Mouse (Mus musculus) mesoderm, embryonic 11.5 days (tissue): ENCODE measurements around the gene Tle2.
A peak's percentile ranks its signal among the peaks of the same experiment; 100 is the strongest.

ENCODE experiments used
- DNase-seq: peaks from one replicate; pipeline ENCODE4 v3.0.0-alpha.2; 2012; ENCODE audit warnings: low read depth, low spot score

The Tle2 gene

GRCm38 (mm10) chr10:81575208-81575631 is 859 bp downstream of the Tle2 start:
- DNase-seq = no peak

GRCm38 (mm10) chr10:81575695-81576094 is 1.3 kb downstream of the Tle2 start:
- DNase-seq = no peak

- DNase-seq = no peak
Observed at GRCm38 (mm10) chr10:81579967-81580366, 5.6 kb downstream of the Tle2 start.

- DNase-seq = no peak
Observed at GRCm38 (mm10) chr10:81580441-81581070, 6.2 kb downstream of the Tle2 start.

- no peak for DNase-seq
Observed at GRCm38 (mm10) chr10:81583347-81583746, 9.0 kb downstream of the Tle2 start.

- no peak for DNase-seq
Observed at GRCm38 (mm10) chr10:81588739-81589138, 14.4 kb downstream of the Tle2 start.

GRCm38 (mm10) chr10:81591846-81592245 is 17.5 kb downstream of the Tle2 start:
- DNase-seq = no peak

GRCm38 (mm10) chr10:81592631-81593030 is 18.3 kb downstream of the Tle2 start:
- no peak for DNase-seq

GRCm38 (mm10) chr10:81593223-81593622 is 18.9 kb downstream of the Tle2 start:
- no peak for DNase-seq

- DNase-seq = no peak
Observed at GRCm38 (mm10) chr10:81593935-81594334, 19.6 kb downstream of the Tle2 start.

GRCm38 (mm10) chr10:81595599-81595998 is 21.2 kb downstream of the Tle2 start:
- no peak for DNase-seq

- DNase-seq = peak; percentile 65
Observed at GRCm38 (mm10) chr10:81596611-81597010, 22.2 kb downstream of the Tle2 start.

- peak; percentile 44 for DNase-seq
Observed at GRCm38 (mm10) chr10:81597137-81597950, 23.0 kb downstream of the Tle2 start.

GRCm38 (mm10) chr10:81598342-81598741 is 24.0 kb downstream of the Tle2 start:
- DNase-seq = no peak

GRCm38 (mm10) chr10:81598871-81599270 is 24.5 kb downstream of the Tle2 start:
- DNase-seq = no peak

GRCm38 (mm10) chr10:81599630-81600029 is 25.3 kb downstream of the Tle2 start:
- DNase-seq = no peak

- no peak for DNase-seq
Observed at GRCm38 (mm10) chr10:81600096-81600495, 25.7 kb downstream of the Tle2 start.

GRCm38 (mm10) chr10:81600738-81601203 is 26.4 kb downstream of the Tle2 start, which contains the start of gene Tle6:
Gene Tle6 (minus strand): TSS chr10:81601073.
- DNase-seq = peak; percentile 98

GRCm38 (mm10) chr10:81601396-81601905 is 27.1 kb downstream of the Tle2 start:
- no peak for DNase-seq

GRCm38 (mm10) chr10:81602741-81603151 is 28.4 kb downstream of the Tle2 start:
- peak; percentile 79 for DNase-seq

- DNase-seq = no peak
Observed at GRCm38 (mm10) chr10:81604019-81604967, 29.9 kb downstream of the Tle2 start.
